Mouse (Mus musculus) lung, postnatal 0 days (tissue): ENCODE data around the gene Cxadr.
A peak's percentile ranks its signal among the peaks of the same experiment; 100 is the strongest.

ENCODE experiments used
- CTCF ChIP-seq: IDR thresholded peaks from 2 replicates; pipeline ENCODE4 v1.5.1; 2016; ENCODE audit warnings: antibody characterized with exemption, mild to moderate bottlenecking
- EP300 ChIP-seq: IDR thresholded peaks from 2 replicates; pipeline ENCODE4 v1.6.1; 2016; ENCODE audit warnings: antibody characterized with exemption, mild to moderate bottlenecking, control low read depth

GRCm38 (mm10) chr16:78325972-78326848, 24.9 kb downstream of the Cxadr start:
- TF ChIP-seq CTCF (peak; percentile 55), EP300 (no peak)
